Mouse (Mus musculus): Measurements from ENCODE around the gene Bahcc1.
A peak's percentile ranks its signal among the peaks of the same experiment; 100 is the strongest.

The Bahcc1 gene

GRCm38 (mm10) chr11:120228116-120228890 lies 4.4 kb upstream of the Bahcc1 start:
- no peak for DNase-seq (ENCODE audit: low spot score in 2 of 2)

- DNase-seq (ENCODE audit: low spot score in 2 of 2), result no peak
Measured at GRCm38 (mm10) chr11:120228911-120229437, 3.8 kb upstream of the Bahcc1 start.

GRCm38 (mm10) chr11:120229861-120230751 lies 2.6 kb upstream of the Bahcc1 start:
- DNase-seq (ENCODE audit: low spot score in 2 of 2), result peak; percentile 71 to 78

DNA sequence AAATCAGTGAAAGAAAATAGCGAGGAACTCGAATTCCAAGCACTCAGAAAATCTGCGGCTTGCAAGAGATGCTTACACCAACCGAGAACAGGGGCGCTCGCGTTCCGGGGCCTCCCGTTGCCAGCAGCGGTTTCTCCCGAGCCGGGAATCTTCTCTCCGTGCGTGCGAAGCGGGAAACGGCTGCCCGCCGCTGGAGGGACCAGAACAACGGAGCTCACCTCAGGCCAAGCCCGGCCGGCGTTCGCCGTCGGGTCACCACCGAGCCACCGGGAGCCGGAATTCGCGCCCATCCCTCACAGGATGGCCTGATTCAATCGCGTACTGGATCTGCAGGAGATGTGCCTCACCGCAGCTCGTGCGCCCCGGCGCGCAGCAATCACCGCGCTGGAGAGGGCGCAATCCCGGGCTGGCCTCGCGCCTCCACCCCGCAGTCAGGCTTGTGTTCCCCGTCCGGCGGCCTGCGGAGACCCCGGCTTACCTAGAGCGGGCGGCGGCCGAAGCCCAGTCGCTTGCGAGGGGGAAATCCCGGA lies 1.8 kb upstream of the Bahcc1 start:
- DNase-seq (ENCODE audit: low spot score in 2 of 2), result peak in 1 of 2 experiments; percentile 65

GRCm38 (mm10) chr11:120231379-120231778 lies 1.4 kb upstream of the Bahcc1 start:
- DNase-seq (ENCODE audit: low spot score in 2 of 2), result peak; percentile 100

GRCm38 (mm10) chr11:120233441-120234135 lies 841 bp downstream of the Bahcc1 start:
- peak; percentile 56 to 57 for DNase-seq (ENCODE audit: low spot score in 2 of 2)

DNA sequence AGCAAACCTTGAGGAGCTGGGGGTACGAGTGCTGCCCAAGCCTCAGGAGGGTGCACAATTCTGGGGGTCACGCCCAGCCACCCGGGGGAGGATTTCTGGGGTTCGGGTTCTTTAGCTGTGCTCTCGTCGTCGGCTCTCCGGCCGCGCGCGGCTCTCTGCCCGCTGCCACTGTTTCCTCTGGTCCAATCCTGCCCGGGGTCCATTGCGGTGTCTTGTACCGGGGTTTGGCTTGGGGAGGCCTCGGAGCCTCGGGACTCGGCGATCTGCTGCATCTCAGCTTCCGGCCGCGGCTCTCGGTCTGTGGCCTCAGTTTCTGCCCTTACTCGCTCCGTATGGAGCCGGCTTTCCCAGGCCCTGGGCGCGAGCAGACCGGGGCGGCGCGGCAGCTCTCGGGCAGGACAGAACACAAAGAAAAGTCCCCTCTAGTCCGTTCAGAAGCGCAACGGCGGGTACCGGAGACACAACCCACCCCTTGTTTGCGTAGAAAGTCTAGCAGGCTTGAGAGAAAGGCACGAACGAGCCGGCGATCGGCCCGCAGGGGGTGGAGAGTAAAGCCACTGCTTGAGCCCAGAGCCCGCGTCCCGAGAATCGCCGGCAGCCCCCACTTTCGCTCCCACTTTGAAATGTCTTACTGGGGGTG lies 1.5 kb downstream of the Bahcc1 start:
- peak; percentile 47 to 65 for DNase-seq (ENCODE audit: low spot score in 2 of 2)

DNA sequence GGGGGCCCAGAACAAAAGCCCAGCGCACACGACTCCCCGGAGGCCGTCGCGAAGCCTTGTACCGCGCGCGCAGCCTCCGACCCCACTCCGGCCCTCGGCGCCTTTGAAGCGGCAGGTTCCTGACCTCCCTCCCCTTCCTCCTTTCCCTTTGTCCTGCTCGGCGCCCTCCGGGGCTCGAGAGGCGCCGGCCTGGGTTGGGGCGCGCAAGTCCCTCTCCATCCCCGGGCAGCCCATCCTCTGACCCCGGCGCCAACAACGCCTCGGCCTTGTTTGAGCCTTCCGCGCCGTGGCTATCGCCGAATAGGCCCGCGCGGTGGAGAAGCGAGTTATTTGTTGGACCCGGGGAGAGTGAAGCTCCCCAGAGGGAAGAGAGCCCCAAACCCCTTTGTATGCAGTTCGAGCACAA lies 2.0 kb downstream of the Bahcc1 start:
- no peak for DNase-seq (ENCODE audit: low spot score in 2 of 2)

- DNase-seq (ENCODE audit: low spot score in 2 of 2), result peak; percentile 60 to 64
Measured at GRCm38 (mm10) chr11:120235385-120236113, 2.8 kb downstream of the Bahcc1 start.

- DNase-seq (ENCODE audit: low spot score in 2 of 2), result no peak
Measured at GRCm38 (mm10) chr11:120236114-120236437, 3.3 kb downstream of the Bahcc1 start.

- DNase-seq (ENCODE audit: low spot score in 2 of 2), result peak; percentile 72 to 74
Measured at GRCm38 (mm10) chr11:120236438-120237165, 3.9 kb downstream of the Bahcc1 start.

- DNase-seq (ENCODE audit: low spot score in 2 of 2), result peak in 1 of 2 experiments; percentile 62
Measured at GRCm38 (mm10) chr11:120237166-120238131, 4.7 kb downstream of the Bahcc1 start.

- DNase-seq (ENCODE audit: low spot score in 2 of 2), result no peak
Measured at GRCm38 (mm10) chr11:120238306-120238705, 5.6 kb downstream of the Bahcc1 start.

GRCm38 (mm10) chr11:120238751-120239359 lies 6.1 kb downstream of the Bahcc1 start:
- DNase-seq (ENCODE audit: low spot score in 2 of 2), result no peak

DNA sequence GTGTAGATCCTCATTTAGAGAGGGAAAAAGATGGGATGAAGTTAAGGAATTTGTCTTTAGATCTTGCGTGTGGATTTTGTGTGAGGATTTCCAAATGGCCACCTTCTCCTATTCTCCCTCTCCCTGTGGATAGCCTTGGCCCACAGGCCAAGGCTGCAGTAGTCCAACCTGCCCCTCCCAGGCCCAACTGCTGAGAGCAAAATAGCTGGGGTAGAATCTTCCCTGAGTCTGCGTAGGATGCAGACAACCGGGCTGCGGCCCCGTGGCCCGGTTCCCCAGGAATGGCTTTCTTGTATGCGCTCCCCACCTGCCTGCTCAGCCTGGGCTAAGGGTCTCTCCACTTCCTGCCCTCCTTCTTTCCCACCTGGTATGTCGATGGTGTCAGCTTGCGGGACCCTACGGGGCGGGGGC lies 6.8 kb downstream of the Bahcc1 start:
- DNase-seq (ENCODE audit: low spot score in 2 of 2), result no peak

DNA sequence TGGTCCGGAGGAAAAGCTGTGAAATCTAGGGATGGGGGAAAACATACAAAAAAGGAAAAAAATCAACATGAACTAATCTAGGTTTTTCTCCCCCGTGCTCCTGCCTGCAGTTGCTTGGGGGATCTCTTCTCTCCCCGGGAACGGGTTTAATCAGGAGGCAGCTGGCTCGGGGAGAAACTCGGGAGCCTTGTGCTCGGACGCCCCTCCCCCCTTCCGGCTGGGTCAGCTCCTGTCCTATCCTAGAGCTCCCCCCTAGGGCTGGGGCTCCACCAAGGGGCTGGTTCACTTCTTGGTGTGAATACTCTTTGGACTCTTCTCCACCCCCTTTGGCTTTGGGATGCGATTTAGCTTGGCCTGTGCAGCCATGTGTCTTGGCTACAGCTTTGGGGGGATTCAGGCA lies 7.5 kb downstream of the Bahcc1 start:
- peak; percentile 67 to 77 for DNase-seq (ENCODE audit: low spot score in 2 of 2)

DNA sequence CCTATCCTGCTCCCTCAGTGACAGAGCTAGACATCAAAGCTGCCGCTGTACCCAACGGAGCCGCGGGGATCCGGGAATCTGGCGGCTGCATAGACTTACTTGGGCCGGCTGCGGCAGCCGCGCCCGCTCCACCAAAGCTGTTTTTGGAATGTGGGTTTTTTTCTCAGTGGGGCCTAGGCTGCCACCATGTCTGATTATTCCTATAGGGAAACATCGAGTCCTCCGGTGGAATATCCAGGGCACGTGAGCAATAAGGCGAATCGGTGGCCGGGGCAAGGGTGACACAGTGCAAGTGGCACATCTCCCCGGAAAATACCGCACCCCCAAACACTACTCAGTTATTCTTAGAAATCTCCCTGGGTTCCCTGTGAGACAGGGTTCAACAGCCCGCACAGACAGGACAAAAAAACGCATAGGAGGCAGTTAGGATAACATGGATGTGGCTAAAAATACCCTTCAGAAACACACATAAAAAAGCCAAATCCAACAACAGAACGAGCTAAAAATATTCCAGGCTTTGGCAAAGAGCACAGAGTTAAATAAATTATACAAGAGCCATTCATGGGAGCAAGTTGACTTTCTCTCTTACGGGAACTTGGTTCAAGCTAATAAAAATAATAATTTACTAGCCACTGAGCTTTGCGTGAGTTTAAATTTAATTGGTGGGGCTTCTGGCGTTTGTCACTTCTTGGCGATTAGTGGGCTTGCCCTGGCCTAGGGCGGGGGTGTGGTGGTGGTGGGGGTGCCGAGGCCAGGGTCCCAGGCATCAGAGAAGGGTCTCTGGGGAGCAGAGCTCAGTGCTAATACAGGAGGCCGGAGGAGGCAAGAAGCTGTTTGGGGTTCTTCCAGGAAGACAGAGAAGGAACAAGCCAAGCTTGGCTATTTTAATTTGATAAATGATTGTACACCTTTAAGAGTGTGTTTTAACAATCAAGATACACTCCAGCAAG lies 8.5 kb downstream of the Bahcc1 start:
- no peak for DNase-seq (ENCODE audit: low spot score in 2 of 2)
